Mouse (Mus musculus) midbrain, postnatal 0 days (tissue): ENCODE results near the gene Ltbp2. TPM values are rescaled to one million over a fixed set of nuclear protein-coding genes. Genes with fewer than 3 reads are reported as not detected.
A peak's percentile ranks its signal among the peaks of the same experiment; 100 is the strongest.

Experiments used
- ATAC-seq: fragments of 200-750 bp; cut with Nextera tagmentation; 2 replicates; pipeline ENCODE4 v1.8.0; 2017; ENCODE audit warnings: moderate number of reproducible peaks, mild to moderate bottlenecking, moderate TSS enrichment, moderate library complexity; ENCODE audit not compliant: low FRiP score
- DNase-seq: peaks from one replicate; pipeline ENCODE4 v3.0.0-alpha.2; 2015; ENCODE audit warnings: low spot score
- H3K27ac ChIP-seq: fragments of 300-500 bp; sonication (generic); 2 replicates; pipeline ENCODE4 v1.5.1; 2014; ENCODE audit warnings: low read depth, mild to moderate bottlenecking, low read length, mixed read lengths
- H3K27me3 ChIP-seq: fragments of 300-500 bp; sonication (generic); 2 replicates; pipeline ENCODE4 v1.6.1; 2014; ENCODE audit warnings: low read length, control low read depth, mixed read lengths; ENCODE audit not compliant: insufficient read depth
- H3K36me3 ChIP-seq: fragments of 300-500 bp; sonication (generic); 2 replicates; pipeline ENCODE4 v1.6.1; 2014; ENCODE audit warnings: low read length, control low read depth, mixed read lengths; ENCODE audit not compliant: insufficient read depth
- H3K4me1 ChIP-seq: fragments of 300-500 bp; sonication (generic); 2 replicates; pipeline ENCODE4 v1.6.1; 2014; ENCODE audit warnings: mild to moderate bottlenecking, control low read depth, antibody characterized with exemption, low read length, mixed read lengths; ENCODE audit not compliant: insufficient read depth
- H3K4me2 ChIP-seq: fragments of 300-500 bp; sonication (generic); 2 replicates; pipeline ENCODE4 v1.6.1; 2014; ENCODE audit warnings: low read depth, mild to moderate bottlenecking, low read length, mixed read lengths; ENCODE audit not compliant: poor library complexity, severe bottlenecking
- H3K4me3 ChIP-seq: fragments of 300-500 bp; sonication (generic); 2 replicates; pipeline ENCODE4 v1.5.1; 2014; ENCODE audit warnings: low read depth, mild to moderate bottlenecking, low read length, moderate library complexity
- H3K9ac ChIP-seq: fragments of 300-500 bp; sonication (generic); replicated peaks from 2 replicates; pipeline ENCODE4 v1.6.1; 2014; ENCODE audit warnings: mild to moderate bottlenecking, low read length, moderate library complexity, mixed read lengths; ENCODE audit not compliant: poor library complexity, severe bottlenecking
- H3K9me3 ChIP-seq: fragments of 300-500 bp; sonication (generic); 2 replicates; pipeline ENCODE4 v1.6.1; 2016; ENCODE audit warnings: low read length, control low read depth
- CTCF ChIP-seq: IDR thresholded peaks from 2 replicates; pipeline ENCODE4 v1.5.1; 2016; ENCODE audit warnings: antibody characterized with exemption, mild to moderate bottlenecking
- WGBS: fragments of 180-500 bp; shearing (Covaris S2); extraction: QIAGEN DNeasy Blood & Tissue Kit; methylation state at CpG from one replicate; pipeline ENCODE4 v1.1.7; 2014; 5-methylcytosine and 5-hydroxymethylcytosine counted together
- polyA plus RNA-seq: library from polyadenylated mRNA; unstranded; fragments of >200 nt; fragmentation: Nextera tagmentation; extraction: Ambion mirVana; gene quantifications from 2 replicates; pipeline ENCODE4 v1.2.1, GENCODE M21; 2015
- total RNA-seq: library from RNA; depleted of rRNA; stranded (reverse); fragments of >200 nt; gene quantifications from 2 replicates; pipeline ENCODE4 v1.2.3, GENCODE M21; 2014

Ltbp2 gene
- total and polyA plus RNA-seq, 2 experiments from 2014 or later = 0.14 to 4.0 TPM

DNA sequence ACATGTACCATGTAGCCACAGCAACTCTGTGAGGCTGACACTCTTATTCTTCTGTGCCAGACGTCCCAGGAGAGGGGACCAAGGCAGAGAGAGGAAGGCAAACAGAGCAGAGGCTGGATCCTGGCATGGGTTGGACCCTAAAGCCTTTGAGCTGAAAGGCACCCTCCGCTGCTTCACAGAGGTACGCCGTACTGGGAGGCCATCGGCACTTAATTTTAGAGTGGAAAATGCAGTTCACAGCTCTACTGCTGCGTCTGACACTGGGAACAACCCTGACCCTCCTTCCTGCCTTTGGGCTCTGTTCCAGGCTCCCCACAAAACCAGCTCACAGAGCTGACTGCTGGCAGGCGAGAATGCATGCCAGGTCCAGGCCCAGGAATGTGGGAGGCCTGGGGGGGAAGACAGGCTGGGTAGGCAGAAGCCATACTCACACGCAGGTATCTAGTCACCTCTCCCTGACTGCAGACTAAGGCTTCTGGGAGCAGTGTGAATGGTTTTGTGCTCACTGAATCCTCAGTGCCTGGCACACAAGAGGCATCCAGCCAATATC, 48.9 kb downstream of the Ltbp2 start:
- no peak overlapping the region for H3K4me3 ChIP-seq
- 61% methylated on average over 8 of the region's 8 CpGs for WGBS
- H3K27ac ChIP-seq = no peak overlapping the region
- no peak for TF ChIP-seq CTCF
- H3K27me3 ChIP-seq = no peaks in the 10 kb centered on the region
- H3K9me3 ChIP-seq = no peaks in the 10 kb centered on the region
- H3K9ac ChIP-seq = no peak overlapping the region
- no peaks in the 10 kb centered on the region for H3K36me3 ChIP-seq
- DNase-seq = no peak
- ATAC-seq = no peak
- no peaks in the 10 kb centered on the region for H3K4me1 ChIP-seq
- no peak overlapping the region for H3K4me2 ChIP-seq

DNA sequence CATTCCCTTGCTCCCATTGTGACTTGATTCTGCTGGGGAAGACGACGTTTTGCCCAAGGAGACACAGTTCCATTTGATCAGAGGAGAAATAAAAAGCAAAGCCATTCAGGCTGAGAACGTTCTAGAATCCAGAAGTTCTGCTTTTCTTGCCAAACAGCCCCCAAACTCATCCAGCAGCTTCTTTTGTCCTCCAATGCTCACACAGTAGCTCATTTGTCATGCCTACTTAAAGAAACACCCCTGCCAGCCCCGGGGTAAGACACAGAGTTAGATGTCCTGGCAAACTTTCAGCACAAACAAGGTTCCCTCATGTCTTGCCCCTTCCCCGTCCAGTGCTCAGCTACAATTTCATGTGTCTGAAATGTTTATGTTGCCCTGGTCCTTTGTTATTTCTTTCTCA, 52.1 kb downstream of the Ltbp2 start:
- 50% methylated on average over 5 of the region's 5 CpGs for WGBS
- H3K4me1 ChIP-seq = no peaks in the 10 kb centered on the region
- ATAC-seq = no peak

DNA sequence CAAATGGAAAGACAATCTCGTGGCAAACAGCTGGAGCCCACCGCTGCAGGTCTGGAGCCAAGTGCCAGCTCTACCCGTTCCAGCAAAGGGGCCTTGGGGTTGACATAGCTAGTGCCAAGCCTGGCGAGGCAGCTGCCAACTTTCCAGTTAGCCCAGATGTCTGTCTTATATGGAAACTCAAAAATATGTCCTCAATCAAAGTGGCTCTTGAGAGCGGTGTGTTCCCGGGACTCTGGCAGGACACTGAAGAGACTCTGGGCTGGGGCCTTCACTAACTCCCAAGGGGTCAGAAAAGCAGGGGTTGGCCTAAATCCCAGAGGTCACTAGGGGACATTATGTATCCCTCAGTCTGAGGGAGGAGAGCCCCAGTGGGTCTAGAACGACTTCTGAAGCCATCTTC, 52.7 kb downstream of the Ltbp2 start:
- H3K4me1 ChIP-seq = no peaks in the 10 kb centered on the region
- no peak overlapping the region for H3K27ac ChIP-seq
- DNase-seq (no peak), ATAC-seq (no peak)
- H3K27me3 ChIP-seq = no peaks in the 10 kb centered on the region
- H3K4me3 ChIP-seq = no peak overlapping the region
- no peak overlapping the region for H3K9ac ChIP-seq
- H3K9me3 ChIP-seq = no peaks in the 10 kb centered on the region
- no peak for TF ChIP-seq CTCF
- 68% methylated on average over 7 of the region's 7 CpGs for WGBS
- no peak overlapping the region for H3K4me2 ChIP-seq
- H3K36me3 ChIP-seq = no peaks in the 10 kb centered on the region

More for the DNA sequence above, 52.1 kb downstream of the Ltbp2 start:
- H3K36me3 ChIP-seq = no peaks in the 10 kb centered on the region
- no peak for TF ChIP-seq CTCF
- H3K27me3 ChIP-seq = no peaks in the 10 kb centered on the region
- no peak for DNase-seq
- H3K4me2 ChIP-seq = no peak overlapping the region
- H3K4me3 ChIP-seq = no peak overlapping the region
- no peak overlapping the region for H3K27ac ChIP-seq
- no peaks in the 10 kb centered on the region for H3K9me3 ChIP-seq
- H3K9ac ChIP-seq = no peak overlapping the region

DNA sequence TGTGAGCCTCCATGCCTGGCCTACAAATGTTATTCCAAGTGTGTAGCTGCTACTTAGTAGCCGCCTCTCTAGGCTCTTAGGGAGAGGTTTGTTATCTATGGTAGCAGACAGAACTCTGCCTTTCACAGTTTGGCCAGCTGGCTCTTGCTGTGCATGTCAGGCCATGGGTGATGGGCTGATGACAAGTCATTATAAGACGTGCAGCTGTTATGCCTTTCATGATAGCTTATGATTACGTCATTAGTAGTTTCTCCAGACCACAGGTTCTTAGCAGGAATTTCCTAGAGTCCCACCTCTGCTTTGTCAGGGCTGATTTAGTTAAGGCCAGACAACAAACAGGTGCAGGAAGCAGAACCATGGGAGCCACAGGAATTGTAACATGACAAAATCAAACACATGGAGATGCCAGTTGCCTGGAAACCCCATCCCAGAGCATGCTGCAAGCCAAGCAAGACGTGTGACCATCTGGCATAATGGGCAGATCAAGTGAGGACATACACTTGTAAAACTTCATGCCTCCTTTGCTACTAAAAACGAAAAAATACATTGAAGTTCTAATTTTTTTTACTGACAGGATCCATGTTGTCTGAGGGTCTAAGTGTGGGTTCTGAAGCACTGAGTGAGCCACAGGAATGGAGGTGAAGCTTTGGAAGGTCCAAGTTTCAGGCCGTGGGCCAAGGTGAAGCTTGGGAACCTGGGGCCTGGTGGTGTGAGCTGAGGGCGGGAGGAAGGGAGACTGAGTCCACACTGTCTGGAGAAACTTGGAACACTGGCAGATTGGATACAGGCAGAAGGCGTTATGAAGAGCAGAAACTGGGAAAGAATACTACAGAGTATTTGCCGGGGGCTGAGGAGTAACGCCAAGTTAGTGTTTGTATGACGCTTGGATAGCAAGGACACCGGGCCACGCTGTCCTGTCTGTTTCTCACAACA, 56.8 kb downstream of the Ltbp2 start:
- Histone ChIP-seq H3K27me3 (no peaks in the 10 kb centered on the region), H3K4me3 (no peak overlapping the region), H3K27ac (no peak overlapping the region), H3K4me1 (no peaks in the 10 kb centered on the region), H3K4me2 (no peak overlapping the region), H3K9ac (no peak overlapping the region), H3K9me3 (no peaks in the 10 kb centered on the region), H3K36me3 (no peaks in the 10 kb centered on the region)
- peak; percentile 47 for DNase-seq
- no peak for TF ChIP-seq CTCF
- no peak for ATAC-seq
- 86% methylated on average over 13 of the region's 13 CpGs for WGBS

DNA sequence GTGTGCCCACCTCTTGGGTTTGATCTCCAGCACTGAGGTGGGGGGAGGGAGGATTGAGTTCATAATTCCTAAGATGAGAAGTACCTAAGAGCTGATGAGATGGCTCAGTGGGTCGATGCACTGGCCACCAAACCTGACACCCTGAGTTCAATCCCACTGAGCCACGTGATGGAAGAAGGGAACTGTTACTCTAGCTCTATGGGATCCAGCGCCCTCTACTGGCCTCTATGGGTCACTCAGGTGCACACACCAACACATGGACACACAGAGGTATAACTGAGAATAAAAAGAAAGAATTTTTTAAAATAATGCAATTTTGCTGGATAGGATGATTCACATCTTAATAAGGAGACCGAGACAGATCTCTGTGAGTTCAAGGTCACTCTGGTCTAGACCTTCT, 57.8 kb downstream of the Ltbp2 start:
- WGBS = 65% methylated on average over 4 of the region's 4 CpGs
- TF ChIP-seq CTCF = no peak
- Histone ChIP-seq H3K9me3 (no peaks in the 10 kb centered on the region), H3K4me1 (no peaks in the 10 kb centered on the region), H3K27ac (no peak overlapping the region), H3K4me2 (no peak overlapping the region), H3K9ac (no peak overlapping the region), H3K36me3 (no peaks in the 10 kb centered on the region), H3K27me3 (no peaks in the 10 kb centered on the region), H3K4me3 (no peak overlapping the region)
- no peak for DNase-seq
- ATAC-seq = no peak

DNA sequence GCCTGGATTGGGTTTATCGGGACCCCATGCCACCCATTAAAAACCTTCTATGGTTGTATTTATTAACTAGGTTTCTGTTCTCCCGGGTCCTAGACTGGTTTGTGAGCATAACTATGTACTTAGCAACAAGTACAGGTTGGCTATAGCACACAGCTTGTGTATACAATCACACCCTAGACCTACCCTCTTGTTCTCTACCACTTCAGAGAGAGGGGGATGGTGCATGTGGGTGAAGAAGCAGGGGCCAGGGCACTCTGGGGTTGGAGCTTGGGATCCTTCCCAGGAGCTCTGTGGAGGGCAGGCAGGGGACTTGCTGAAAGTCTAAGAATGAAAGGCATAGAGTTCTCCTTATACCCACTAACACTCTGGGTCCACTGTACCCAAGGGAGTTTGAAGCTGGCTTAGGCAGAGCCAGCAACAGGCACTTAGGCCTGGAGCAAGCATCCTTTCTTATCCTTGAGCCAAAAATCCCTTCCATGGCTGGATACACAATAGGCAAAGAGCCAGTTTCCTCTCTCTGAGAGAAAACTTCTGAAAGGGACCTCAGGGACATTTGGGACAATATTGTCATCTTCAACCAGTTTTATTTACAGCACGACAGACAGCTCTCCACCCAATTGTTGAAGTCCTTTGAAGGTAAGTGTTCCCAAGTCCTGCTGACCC, 61.5 kb downstream of the Ltbp2 start:
- WGBS = 74% methylated on average over 3 of the region's 3 CpGs
- H3K9me3 ChIP-seq = no peaks in the 10 kb centered on the region
- TF ChIP-seq CTCF = no peak
- no peak for ATAC-seq
- no peaks in the 10 kb centered on the region for H3K36me3 ChIP-seq
- no peak overlapping the region for H3K27ac ChIP-seq
- H3K9ac ChIP-seq = no peak overlapping the region
- H3K4me2 ChIP-seq = no peak overlapping the region
- H3K4me3 ChIP-seq = no peak overlapping the region
- no peaks in the 10 kb centered on the region for H3K27me3 ChIP-seq
- H3K4me1 ChIP-seq = no peaks in the 10 kb centered on the region
- DNase-seq = no peak
